Mouse (Mus musculus): ENCODE measurements around the gene Lrmda. TPM values are rescaled to one million over a fixed set of nuclear protein-coding genes. Genes with fewer than 3 reads are reported as not detected.

Gene Lrmda
- polyA plus RNA-seq, 1 experiment from 2014 or later = not detected

- no peak overlapping the region for H3K9ac ChIP-seq (ENCODE audit: low read length)
- H3K27me3 ChIP-seq (ENCODE audit: control insufficient read depth, insufficient read depth, low read length) = no peaks in the 10 kb centered on the region
- WGBS = 20% methylated on average over 4 of the region's 4 CpGs
- ATAC-seq (replicated peaks; ENCODE audit: low FRiP score) (no peak), DNase-seq (ENCODE audit: low spot score) (peak; percentile 69)
- H3K4me2 ChIP-seq (ENCODE audit: low read depth, low read length, severe bottlenecking) = no peak overlapping the region
- H3K36me3 ChIP-seq (ENCODE audit: control insufficient read depth, insufficient read depth, low read length) = no peaks in the 10 kb centered on the region
- no peak overlapping the region for H3K27ac ChIP-seq (ENCODE audit: low read depth, low read length)
- no peaks in the 10 kb centered on the region for H3K4me1 ChIP-seq (replicated peaks; ENCODE audit: control insufficient read depth, insufficient read depth, low read length)
- H3K4me3 ChIP-seq (ENCODE audit: low read depth, low read length) = no peak overlapping the region
- H3K9me3 ChIP-seq (ENCODE audit: control insufficient read depth, low read length) = no peaks in the 10 kb centered on the region
These were observed 1026.8 kb downstream of the Lrmda start for GRCm38 (mm10) chr14:23046330-23046729.

- Histone ChIP-seq H3K36me3 (ENCODE audit: control insufficient read depth, insufficient read depth, low read length) (no peaks in the 10 kb centered on the region), H3K4me2 (ENCODE audit: low read depth, low read length, severe bottlenecking) (no peak overlapping the region), H3K9me3 (ENCODE audit: control insufficient read depth, low read length) (no peaks in the 10 kb centered on the region), H3K27me3 (ENCODE audit: control insufficient read depth, insufficient read depth, low read length) (no peaks in the 10 kb centered on the region), H3K4me3 (ENCODE audit: low read depth, low read length) (no peak overlapping the region), H3K27ac (ENCODE audit: low read depth, low read length) (no peak overlapping the region), H3K9ac (ENCODE audit: low read length) (no peak overlapping the region), H3K4me1 (replicated peaks; ENCODE audit: control insufficient read depth, insufficient read depth, low read length) (0 out of 2 replicates have a peak, but pooled peaks cover 3% of the 10 kb centered on the region)
- 75% methylated on average over 7 of the region's 7 CpGs for WGBS
- ATAC-seq (replicated peaks; ENCODE audit: low FRiP score) (no peak), DNase-seq (ENCODE audit: low spot score) (no peak)
These were observed 1031.9 kb downstream of the Lrmda start for GRCm38 (mm10) chr14:23051441-23051840.

- H3K4me1 ChIP-seq (replicated peaks; ENCODE audit: control insufficient read depth, insufficient read depth, low read length) = 0 out of 2 replicates have a peak, but pooled peaks cover 3% of the 10 kb centered on the region
- no peaks in the 10 kb centered on the region for H3K36me3 ChIP-seq (ENCODE audit: control insufficient read depth, insufficient read depth, low read length)
- 74% methylated on average over 11 of the region's 11 CpGs for whole genome bisulfite sequencing
- no peaks in the 10 kb centered on the region for H3K27me3 ChIP-seq (ENCODE audit: control insufficient read depth, insufficient read depth, low read length)
- H3K27ac ChIP-seq (ENCODE audit: low read depth, low read length) = no peak overlapping the region
- ATAC-seq (replicated peaks; ENCODE audit: low FRiP score) = no peak
- no peaks in the 10 kb centered on the region for H3K9me3 ChIP-seq (ENCODE audit: control insufficient read depth, low read length)
- no peak overlapping the region for H3K4me3 ChIP-seq (ENCODE audit: low read depth, low read length)
- H3K9ac ChIP-seq (ENCODE audit: low read length) = no peak overlapping the region
- H3K4me2 ChIP-seq (ENCODE audit: low read depth, low read length, severe bottlenecking) = no peak overlapping the region
- DNase-seq (ENCODE audit: low spot score) = no peak
These were observed 1033.5 kb downstream of the Lrmda start for GRCm38 (mm10) chr14:23052833-23053592.

GRCm38 (mm10) chr14:23057228-23057976, 1037.9 kb downstream of the Lrmda start:
- Histone ChIP-seq H3K27ac (ENCODE audit: low read depth, low read length) (no peak overlapping the region), H3K36me3 (ENCODE audit: control insufficient read depth, insufficient read depth, low read length) (no peaks in the 10 kb centered on the region), H3K4me2 (ENCODE audit: low read depth, low read length, severe bottlenecking) (no peak overlapping the region), H3K27me3 (ENCODE audit: control insufficient read depth, insufficient read depth, low read length) (no peaks in the 10 kb centered on the region), H3K9ac (ENCODE audit: low read length) (no peak overlapping the region), H3K4me3 (ENCODE audit: low read depth, low read length) (no peak overlapping the region), H3K9me3 (ENCODE audit: control insufficient read depth, low read length) (no peaks in the 10 kb centered on the region), H3K4me1 (replicated peaks; ENCODE audit: control insufficient read depth, insufficient read depth, low read length) (0 out of 2 replicates have a peak, but pooled peaks cover 3% of the 10 kb centered on the region)
- 90% methylated on average over 6 of the region's 6 CpGs for WGBS
- DNase-seq (ENCODE audit: low spot score) (no peak), ATAC-seq (replicated peaks; ENCODE audit: low FRiP score) (no peak)

- Histone ChIP-seq H3K4me2 (ENCODE audit: low read depth, low read length, severe bottlenecking) (no peak overlapping the region), H3K27me3 (ENCODE audit: control insufficient read depth, insufficient read depth, low read length) (no peaks in the 10 kb centered on the region), H3K4me3 (ENCODE audit: low read depth, low read length) (no peak overlapping the region), H3K9me3 (ENCODE audit: control insufficient read depth, low read length) (no peaks in the 10 kb centered on the region), H3K9ac (ENCODE audit: low read length) (no peak overlapping the region), H3K36me3 (ENCODE audit: control insufficient read depth, insufficient read depth, low read length) (no peaks in the 10 kb centered on the region), H3K27ac (ENCODE audit: low read depth, low read length) (no peak overlapping the region), H3K4me1 (replicated peaks; ENCODE audit: control insufficient read depth, insufficient read depth, low read length) (no peaks in the 10 kb centered on the region)
- DNase-seq (ENCODE audit: low spot score) = no peak
- ATAC-seq (replicated peaks; ENCODE audit: low FRiP score) = no peak
- 92% methylated on average over 2 of the region's 2 CpGs for WGBS
These were observed 1038.5 kb downstream of the Lrmda start for GRCm38 (mm10) chr14:23057987-23058386.

GRCm38 (mm10) chr14:23078719-23079118, 1059.2 kb downstream of the Lrmda start:
- no peak overlapping the region for H3K4me2 ChIP-seq (ENCODE audit: low read depth, low read length, severe bottlenecking)
- no peak overlapping the region for H3K9ac ChIP-seq (ENCODE audit: low read length)
- no peaks in the 10 kb centered on the region for H3K9me3 ChIP-seq (ENCODE audit: control insufficient read depth, low read length)
- no peaks in the 10 kb centered on the region for H3K36me3 ChIP-seq (ENCODE audit: control insufficient read depth, insufficient read depth, low read length)
- no peak overlapping the region for H3K27ac ChIP-seq (ENCODE audit: low read depth, low read length)
- no peak overlapping the region for H3K4me3 ChIP-seq (ENCODE audit: low read depth, low read length)
- 92% methylated on average over 1 of the region's 1 CpGs for WGBS
- no peaks in the 10 kb centered on the region for H3K4me1 ChIP-seq (replicated peaks; ENCODE audit: control insufficient read depth, insufficient read depth, low read length)
- ATAC-seq (replicated peaks; ENCODE audit: low FRiP score) (no peak), DNase-seq (ENCODE audit: low spot score) (no peak)
- H3K27me3 ChIP-seq (ENCODE audit: control insufficient read depth, insufficient read depth, low read length) = no peaks in the 10 kb centered on the region

GRCm38 (mm10) chr14:23084241-23084773, 1064.8 kb downstream of the Lrmda start:
- DNase-seq (ENCODE audit: low spot score) (no peak), ATAC-seq (replicated peaks; ENCODE audit: low FRiP score) (no peak)
- 87% methylated on average over 1 of the region's 1 CpGs for WGBS
- Histone ChIP-seq H3K27ac (ENCODE audit: low read depth, low read length) (no peak overlapping the region), H3K36me3 (ENCODE audit: control insufficient read depth, insufficient read depth, low read length) (no peaks in the 10 kb centered on the region), H3K27me3 (ENCODE audit: control insufficient read depth, insufficient read depth, low read length) (no peaks in the 10 kb centered on the region), H3K4me1 (replicated peaks; ENCODE audit: control insufficient read depth, insufficient read depth, low read length) (no peaks in the 10 kb centered on the region), H3K4me3 (ENCODE audit: low read depth, low read length) (no peak overlapping the region), H3K9ac (ENCODE audit: low read length) (no peak overlapping the region), H3K9me3 (ENCODE audit: control insufficient read depth, low read length) (no peaks in the 10 kb centered on the region), H3K4me2 (ENCODE audit: low read depth, low read length, severe bottlenecking) (no peak overlapping the region)

- Histone ChIP-seq H3K4me3 (ENCODE audit: low read depth, low read length) (no peak overlapping the region), H3K27ac (ENCODE audit: low read depth, low read length) (no peak overlapping the region), H3K9ac (ENCODE audit: low read length) (no peak overlapping the region), H3K36me3 (ENCODE audit: control insufficient read depth, insufficient read depth, low read length) (no peaks in the 10 kb centered on the region), H3K27me3 (ENCODE audit: control insufficient read depth, insufficient read depth, low read length) (no peaks in the 10 kb centered on the region), H3K9me3 (ENCODE audit: control insufficient read depth, low read length) (no peaks in the 10 kb centered on the region), H3K4me2 (ENCODE audit: low read depth, low read length, severe bottlenecking) (no peak overlapping the region), H3K4me1 (replicated peaks; ENCODE audit: control insufficient read depth, insufficient read depth, low read length) (no peaks in the 10 kb centered on the region)
- WGBS = 85% methylated on average over 1 of the region's 1 CpGs
- ATAC-seq (replicated peaks; ENCODE audit: low FRiP score) (no peak), DNase-seq (ENCODE audit: low spot score) (no peak)
These were observed 1065.3 kb downstream of the Lrmda start for GRCm38 (mm10) chr14:23084797-23085196.
